Comparison of ENCODE assay signal across 10 mouse cellular contexts in genomic region chr11:6881614-6882013, GRCm38 (mm10). TPM values are rescaled to one million over a fixed set of nuclear protein-coding genes. Genes with fewer than 3 reads are reported as not detected.
DNase-seq lines count a peak whose midpoint lies in the region; ATAC-seq and TF ChIP-seq lines count a peak whose summit lies in the region.
"Had no signal": no experiment of that assay in that cellular context is flagged by ENCODE, and none has a peak within 500 bp of the region (broad histone marks: within the 10 kb centered on the region; RNA-seq: fewer than 3 reads in every experiment).

No protein-coding gene starts in this region.

- TF ChIP-seq CTCF in ES-Bruce4 (IDR thresholded peaks at IDR 0.05; ENCODE audit: low read depth, low read length): peak; percentile 44

- no peak overlapping the region for H3K9ac ChIP-seq in heart, embryonic 11.5 days (ENCODE audit: low read depth, low read length)
- no peak overlapping the region for H3K9ac ChIP-seq in ES-Bruce4 (ENCODE audit: low read depth, poor library complexity, severe bottlenecking)

- WGBS in heart, embryonic 11.5 days (ENCODE audit: insufficient replicate concordance): 54% methylated on average over 5 of the region's 5 CpGs
- 50% methylated on average over 5 of the region's 5 CpGs for WGBS in heart, embryonic 10.5 days

- ATAC-seq in heart, embryonic 11.5 days (replicated peaks; ENCODE audit: insufficient number of reproducible peaks, low FRiP score, low TSS enrichment): no peak
- ATAC-seq in erythroblast, adult 5-6 weeks (replicated peaks; ENCODE audit: low FRiP score, poor library complexity, severe bottlenecking): no peak

- TF ChIP-seq POLR2A in ES-Bruce4 (IDR thresholded peaks at IDR 0.05; ENCODE audit: insufficient read depth, low read length): no peak

- no peak for TF ChIP-seq EP300 in ES-Bruce4 (IDR thresholded peaks at IDR 0.05; ENCODE audit: insufficient read depth, low read depth, low read length)

- DNase-seq in heart, postnatal 4 days: peak; percentile 34
- peak; percentile 58 to 64 for DNase-seq in cerebellum, adult 18-20 months
- peak; percentile 23 for DNase-seq in lung, postnatal 36 days
- DNase-seq in urinary bladder, postnatal 14 days (ENCODE audit: low spot score): no peak
- no peak for DNase-seq in heart, embryonic 10.5 days (ENCODE audit: low spot score)

- no peaks in the 10 kb centered on the region for H3K9me3 ChIP-seq in heart, embryonic 11.5 days (replicated peaks; ENCODE audit: control insufficient read depth, low read length)
- H3K9me3 ChIP-seq in ES-Bruce4 (replicated peaks; ENCODE audit: control insufficient read depth, insufficient read depth, low read length, poor library complexity, severe bottlenecking): peaks cover 17% of the 10 kb centered on the region
- no peaks in the 10 kb centered on the region for H3K9me3 ChIP-seq in heart, embryonic 10.5 days

- H3K4me1 ChIP-seq in heart, embryonic 11.5 days (ENCODE audit: control insufficient read depth, insufficient read depth, low read length): peaks cover 3% of the 10 kb centered on the region; the same call in 1 of the 2 replicates
- H3K4me1 ChIP-seq in ES-Bruce4 (ENCODE audit: control insufficient read depth, insufficient read depth, low read length): no peaks in the 10 kb centered on the region
- H3K4me1 ChIP-seq in heart, embryonic 10.5 days: peaks cover 4% of the 10 kb centered on the region; the same call in 1 of the 2 replicates

- no peaks in the 10 kb centered on the region for H3K36me3 ChIP-seq in heart, embryonic 11.5 days (ENCODE audit: control insufficient read depth, insufficient read depth, low read length)
- H3K36me3 ChIP-seq in ES-Bruce4 (ENCODE audit: control insufficient read depth, insufficient read depth, low read length, poor library complexity, severe bottlenecking): no peaks in the 10 kb centered on the region
- no peaks in the 10 kb centered on the region for H3K36me3 ChIP-seq in heart, embryonic 10.5 days

- no peak overlapping the region for H3K4me3 ChIP-seq in heart, embryonic 11.5 days (ENCODE audit: low read depth, low read length)
- no peak overlapping the region for H3K4me3 ChIP-seq in ES-Bruce4 (ENCODE audit: low read depth, low read length)
- no peak overlapping the region for H3K4me3 ChIP-seq in heart, embryonic 10.5 days

- H3K27ac ChIP-seq in heart, embryonic 11.5 days (ENCODE audit: low read depth, low read length): no peak overlapping the region
- no peak overlapping the region for H3K27ac ChIP-seq in ES-Bruce4 (ENCODE audit: insufficient read depth, low read length)
- no peak overlapping the region for H3K27ac ChIP-seq in heart, embryonic 10.5 days

- no peaks in the 10 kb centered on the region for H3K27me3 ChIP-seq in heart, embryonic 11.5 days (ENCODE audit: control insufficient read depth, insufficient read depth, low read length)
- H3K27me3 ChIP-seq in ES-Bruce4 (ENCODE audit: control insufficient read depth, insufficient read depth, low read length, poor library complexity, severe bottlenecking): no peaks in the 10 kb centered on the region
- no peaks in the 10 kb centered on the region for H3K27me3 ChIP-seq in heart, embryonic 10.5 days (ENCODE audit: insufficient read depth, poor library complexity, severe bottlenecking)

- no peak overlapping the region for H3K4me2 ChIP-seq in heart, embryonic 11.5 days

RNA-seq across cellular contexts. Expression of gene Gm11983, which starts 44.2 kb away (rescaled TPM):
- not detected for total RNA-seq in heart, postnatal 4 days (2021)
- not detected in 2 replicates for polyA plus RNA-seq in heart, embryonic 11.5 days (2014; fragmentation: Nextera tagmentation; extraction: Ambion mirVana)
- 0.67 TPM in 1 of 2 replicates, not detected in the other for polyA plus RNA-seq in ES-Bruce4 (2011; ENCODE audit: insufficient read depth, insufficient read length, low read depth, missing spikeins)
- not detected in 2 replicates for total RNA-seq in erythroblast, adult 5-6 weeks (2015; ENCODE audit: low replicate concordance)
- total RNA-seq in erythroblast, adult 5-6 weeks (2017; ENCODE audit: low replicate concordance): not detected in 2 replicates
- not detected in 2 replicates for polyA plus RNA-seq in heart, embryonic 10.5 days (2016; fragmentation: Nextera tagmentation; extraction: Ambion mirVana)
- total RNA-seq: heart, postnatal 10 days had no signal
- polyA plus RNA-seq: stomach, embryonic 16.5 days had no signal

Comparison
In these comparisons a context has a peak if more than half of its experiments do, and no peak if none do; other contexts are left out.
1. DNase-seq: peak in heart, postnatal 4 days (single experiment), cerebellum, adult 18-20 months (2 of 2) and lung, postnatal 36 days (single experiment); none in urinary bladder, postnatal 14 days (single experiment) and heart, embryonic 10.5 days (single experiment).